Mouse (Mus musculus): ENCODE measurements around the gene Mrto4. TPM values are rescaled to one million over a fixed set of nuclear protein-coding genes. Genes with fewer than 3 reads are reported as not detected.
"Not testable (repeated sequence)": the region's sequence is repeated elsewhere in the genome, so short reads cannot be mapped to it uniquely, and the experiment has no call there.

The Mrto4 gene
- 76.5 and 81.1 TPM in 2 replicates for polyA plus RNA-seq (2014; fragmentation: Nextera tagmentation; extraction: Ambion mirVana)

DNA sequence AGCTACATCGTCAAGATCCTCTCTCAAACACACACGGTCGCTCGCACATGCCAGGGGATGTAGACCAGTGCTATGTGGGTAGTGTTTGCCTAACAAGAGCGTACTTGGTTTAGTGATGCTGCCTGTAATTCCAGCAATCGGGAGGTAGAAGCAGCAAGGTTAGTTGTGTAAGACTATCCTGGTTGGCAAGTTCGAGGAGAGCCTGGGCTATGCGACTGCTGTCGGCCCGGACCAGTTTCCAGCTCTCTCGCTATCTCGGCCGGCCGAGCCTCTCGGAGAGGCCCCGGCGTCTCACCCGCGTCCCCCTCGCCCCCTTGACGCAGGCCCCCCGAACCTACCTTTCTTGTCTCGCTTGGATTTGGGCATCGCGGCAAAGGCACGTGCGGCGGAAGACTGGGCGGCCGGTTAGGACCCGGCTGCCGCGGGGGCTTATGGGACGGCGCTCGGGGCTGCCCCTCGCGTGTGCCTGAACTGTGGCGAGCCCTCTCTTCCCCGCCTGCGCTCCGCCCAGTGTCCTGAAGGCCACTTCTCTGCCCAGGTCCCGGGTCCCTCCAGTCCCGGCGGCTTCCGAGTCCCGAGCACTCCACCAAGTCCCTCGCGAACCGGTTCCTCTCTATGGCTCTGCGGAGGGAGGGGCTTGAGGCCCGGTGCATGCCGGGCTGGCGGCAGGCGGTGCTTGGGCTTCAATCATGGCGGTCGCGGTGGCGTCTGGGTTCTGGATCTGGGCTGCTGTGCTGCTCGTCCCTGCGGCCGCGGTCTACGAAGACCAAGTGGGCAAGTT is at the start of gene Mrto4, which contains the start of the genes Emc1 and Ubr4:
TSS of gene Mrto4 (minus strand) at position 646 of the 781 bp plus-strand sequence.
TSS of gene Emc1 (plus strand) at position 657 of the 781 bp plus-strand sequence.
TSS of gene Ubr4 (plus strand) at position 679 of the 781 bp plus-strand sequence.
- peak within 1 kb of the TSS; percentile 96 for H3K27ac ChIP-seq (replicated peaks; ENCODE audit: low read depth, low read length)
- H3K4me1 ChIP-seq (ENCODE audit: control insufficient read depth, insufficient read depth, low read length): peaks cover 14% of the 10 kb centered on the region
- H3K4me3 ChIP-seq (replicated peaks; ENCODE audit: low read depth, low read length): peak within 1 kb of the TSS; percentile 67
- H3K27me3 ChIP-seq (ENCODE audit: control insufficient read depth, insufficient read depth, low read length): no peaks in the 10 kb centered on the region
- peaks cover 55% of the 10 kb centered on the region for H3K36me3 ChIP-seq (ENCODE audit: control insufficient read depth, insufficient read depth, low read length)
- ATAC-seq (ENCODE audit: low FRiP score, low TSS enrichment): peak; percentile 94
- H3K4me2 ChIP-seq (ENCODE audit: low read length): peak within 1 kb of the TSS; percentile 89
- DNase-seq: peak; percentile 91
- under 1% methylated on average over 64 of the region's 64 CpGs for WGBS
- H3K9me3 ChIP-seq (ENCODE audit: control insufficient read depth, low read length): no peaks in the 10 kb centered on the region
- peak within 1 kb of the TSS; percentile 87 for H3K9ac ChIP-seq (replicated peaks; ENCODE audit: low read length)

GRCm38 (mm10) chr4:139400487-139400886 is 48.1 kb upstream of the Mrto4 start:
- Histone ChIP-seq H3K27me3 (ENCODE audit: control insufficient read depth, insufficient read depth, low read length) (no peaks in the 10 kb centered on the region), H3K4me3 (replicated peaks; ENCODE audit: low read depth, low read length) (no peak overlapping the region), H3K27ac (replicated peaks; ENCODE audit: low read depth, low read length) (no peak overlapping the region), H3K9me3 (ENCODE audit: control insufficient read depth, low read length) (no peaks in the 10 kb centered on the region), H3K9ac (replicated peaks; ENCODE audit: low read length) (no peak overlapping the region), H3K4me2 (ENCODE audit: low read length) (no peak overlapping the region), H3K4me1 (ENCODE audit: control insufficient read depth, insufficient read depth, low read length) (no peaks in the 10 kb centered on the region), H3K36me3 (ENCODE audit: control insufficient read depth, insufficient read depth, low read length) (peaks cover 94% of the 10 kb centered on the region)
- ATAC-seq (ENCODE audit: low FRiP score, low TSS enrichment): no peak
- WGBS: 88% methylated on average over 5 of the region's 5 CpGs
- no peak for DNase-seq

DNA sequence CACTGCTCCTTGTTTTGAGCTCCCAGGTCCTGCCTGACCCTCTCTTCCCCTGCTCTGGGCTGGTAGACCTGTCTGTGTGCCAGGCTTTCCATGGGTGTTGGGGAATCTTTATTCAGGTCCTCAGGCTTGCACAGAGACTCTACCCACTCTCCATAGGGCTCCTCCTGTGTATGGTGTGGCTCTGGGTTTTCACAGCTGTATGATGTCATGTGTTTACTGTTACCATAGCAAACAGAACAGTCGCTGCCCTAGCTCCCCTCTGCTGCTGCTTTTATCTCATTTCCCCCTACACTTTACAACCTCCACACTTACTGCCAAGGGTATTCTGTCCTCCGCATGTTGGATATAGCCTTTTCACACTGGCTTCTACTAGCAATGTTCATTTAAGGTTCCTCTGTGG is 43.1 kb upstream of the Mrto4 start:
- no peak overlapping the region for H3K4me2 ChIP-seq (ENCODE audit: low read length)

GRCm38 (mm10) chr4:139389557-139389956 is 37.2 kb upstream of the Mrto4 start:
- DNase-seq (no peak), ATAC-seq (ENCODE audit: low FRiP score, low TSS enrichment) (no peak)
- Histone ChIP-seq H3K9ac (replicated peaks; ENCODE audit: low read length) (no peak overlapping the region), H3K4me2 (ENCODE audit: low read length) (no peak overlapping the region), H3K4me3 (replicated peaks; ENCODE audit: low read depth, low read length) (no peak overlapping the region), H3K36me3 (ENCODE audit: control insufficient read depth, insufficient read depth, low read length) (peaks cover 54% of the 10 kb centered on the region), H3K4me1 (ENCODE audit: control insufficient read depth, insufficient read depth, low read length) (no peaks in the 10 kb centered on the region), H3K27ac (replicated peaks; ENCODE audit: low read depth, low read length) (no peak overlapping the region), H3K27me3 (ENCODE audit: control insufficient read depth, insufficient read depth, low read length) (no peaks in the 10 kb centered on the region), H3K9me3 (ENCODE audit: control insufficient read depth, low read length) (no peaks in the 10 kb centered on the region)
- WGBS: 95% methylated on average over 4 of the region's 4 CpGs

More for the DNA sequence above, 43.1 kb upstream of the Mrto4 start:
- H3K4me3 ChIP-seq (replicated peaks; ENCODE audit: low read depth, low read length): no peak overlapping the region
- no peaks in the 10 kb centered on the region for H3K27me3 ChIP-seq (ENCODE audit: control insufficient read depth, insufficient read depth, low read length)
- WGBS: 85% methylated on average over 2 of the region's 2 CpGs
- H3K27ac ChIP-seq (replicated peaks; ENCODE audit: low read depth, low read length): no peak overlapping the region
- H3K9me3 ChIP-seq (ENCODE audit: control insufficient read depth, low read length): no peaks in the 10 kb centered on the region
- no peak for DNase-seq
- H3K4me1 ChIP-seq (ENCODE audit: control insufficient read depth, insufficient read depth, low read length): no peaks in the 10 kb centered on the region
- H3K36me3 ChIP-seq (ENCODE audit: control insufficient read depth, insufficient read depth, low read length): peaks cover 92% of the 10 kb centered on the region
- no peak for ATAC-seq (ENCODE audit: low FRiP score, low TSS enrichment)
- H3K9ac ChIP-seq (replicated peaks; ENCODE audit: low read length): no peak overlapping the region

DNA sequence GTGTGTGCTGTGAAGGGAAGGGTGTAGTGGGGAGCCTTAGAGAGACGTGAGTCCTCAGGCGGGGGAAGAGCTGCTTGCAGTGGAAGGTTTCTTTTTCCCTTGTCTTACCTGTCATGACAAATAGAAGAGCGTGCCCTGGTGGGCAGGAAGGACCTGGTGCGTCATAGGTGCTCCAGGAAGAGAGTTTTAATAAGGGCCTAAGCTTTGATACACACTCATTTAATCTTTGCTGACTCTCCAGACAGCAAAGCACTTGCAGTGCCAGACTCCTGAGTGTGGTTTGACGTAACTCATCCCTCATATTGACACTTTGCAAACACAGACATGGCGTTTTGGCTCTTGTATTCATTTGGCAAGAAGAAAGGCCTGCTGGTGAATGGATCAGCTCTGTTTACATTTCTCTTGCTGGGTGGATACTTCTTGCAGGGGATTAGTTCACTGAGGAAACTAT is 34.5 kb upstream of the Mrto4 start:
- DNase-seq: no peak
- 77% methylated on average over 6 of the region's 6 CpGs for WGBS

GRCm38 (mm10) chr4:139385841-139386240 is 33.5 kb upstream of the Mrto4 start:
- H3K27ac ChIP-seq (replicated peaks; ENCODE audit: low read depth, low read length); H3K27me3 ChIP-seq (ENCODE audit: control insufficient read depth, insufficient read depth, low read length); DNase-seq; ATAC-seq (ENCODE audit: low FRiP score, low TSS enrichment); H3K4me3 ChIP-seq (replicated peaks; ENCODE audit: low read depth, low read length); H3K9ac ChIP-seq (replicated peaks; ENCODE audit: low read length); H3K4me2 ChIP-seq (ENCODE audit: low read length); H3K9me3 ChIP-seq (ENCODE audit: control insufficient read depth, low read length): not testable (repeated sequence)
- Histone ChIP-seq H3K4me1 (ENCODE audit: control insufficient read depth, insufficient read depth, low read length) (peaks cover 10% of the 10 kb centered on the region), H3K36me3 (ENCODE audit: control insufficient read depth, insufficient read depth, low read length) (peaks cover 20% of the 10 kb centered on the region)
- 90% methylated on average over 5 of the region's 5 CpGs for WGBS

More for the DNA sequence above, 34.5 kb upstream of the Mrto4 start:
- Histone ChIP-seq H3K36me3 (ENCODE audit: control insufficient read depth, insufficient read depth, low read length) (peaks cover 31% of the 10 kb centered on the region), H3K4me2 (ENCODE audit: low read length) (no peak overlapping the region), H3K9me3 (ENCODE audit: control insufficient read depth, low read length) (no peaks in the 10 kb centered on the region), H3K27ac (replicated peaks; ENCODE audit: low read depth, low read length) (no peak overlapping the region), H3K27me3 (ENCODE audit: control insufficient read depth, insufficient read depth, low read length) (no peaks in the 10 kb centered on the region), H3K4me1 (ENCODE audit: control insufficient read depth, insufficient read depth, low read length) (0 out of 2 replicates have a peak, but pooled peaks cover 1% of the 10 kb centered on the region), H3K4me3 (replicated peaks; ENCODE audit: low read depth, low read length) (no peak overlapping the region), H3K9ac (replicated peaks; ENCODE audit: low read length) (no peak overlapping the region)
- no peak for ATAC-seq (ENCODE audit: low FRiP score, low TSS enrichment)

GRCm38 (mm10) chr4:139382231-139382630 is 29.9 kb upstream of the Mrto4 start:
- no peak overlapping the region for H3K9ac ChIP-seq (replicated peaks; ENCODE audit: low read length)
- no peak overlapping the region for H3K27ac ChIP-seq (replicated peaks; ENCODE audit: low read depth, low read length)
- H3K4me2 ChIP-seq (ENCODE audit: low read length): peak overlapping the region; percentile 92
- no peaks in the 10 kb centered on the region for H3K9me3 ChIP-seq (ENCODE audit: control insufficient read depth, low read length)
- DNase-seq: no peak
- H3K4me1 ChIP-seq (ENCODE audit: control insufficient read depth, insufficient read depth, low read length): peaks cover 16% of the 10 kb centered on the region
- no peak for ATAC-seq (ENCODE audit: low FRiP score, low TSS enrichment)
- H3K27me3 ChIP-seq (ENCODE audit: control insufficient read depth, insufficient read depth, low read length): no peaks in the 10 kb centered on the region
- 82% methylated on average over 7 of the region's 7 CpGs for WGBS
- no peak overlapping the region for H3K4me3 ChIP-seq (replicated peaks; ENCODE audit: low read depth, low read length)
- peaks cover 8% of the 10 kb centered on the region; the same call in 1 of the 2 replicates for H3K36me3 ChIP-seq (ENCODE audit: control insufficient read depth, insufficient read depth, low read length)

GRCm38 (mm10) chr4:139381452-139381845 is 29.1 kb upstream of the Mrto4 start:
- no peak for DNase-seq
- Histone ChIP-seq H3K27ac (replicated peaks; ENCODE audit: low read depth, low read length) (no peak overlapping the region), H3K36me3 (ENCODE audit: control insufficient read depth, insufficient read depth, low read length) (peaks cover 16% of the 10 kb centered on the region; the same call in 1 of the 2 replicates), H3K9me3 (ENCODE audit: control insufficient read depth, low read length) (no peaks in the 10 kb centered on the region), H3K27me3 (ENCODE audit: control insufficient read depth, insufficient read depth, low read length) (no peaks in the 10 kb centered on the region), H3K4me2 (ENCODE audit: low read length) (peak overlapping the region; percentile 92), H3K9ac (replicated peaks; ENCODE audit: low read length) (peak overlapping the region; percentile 85; the same call in 1 of the 2 replicates), H3K4me1 (ENCODE audit: control insufficient read depth, insufficient read depth, low read length) (peaks cover 16% of the 10 kb centered on the region), H3K4me3 (replicated peaks; ENCODE audit: low read depth, low read length) (peak overlapping the region; percentile 83)
- WGBS: 62% methylated on average over 4 of the region's 4 CpGs
- no peak for ATAC-seq (ENCODE audit: low FRiP score, low TSS enrichment)
